Mouse (Mus musculus): ENCODE results near the gene D6Ertd527e. TPM values are rescaled to one million over a fixed set of nuclear protein-coding genes. Genes with fewer than 3 reads are reported as not detected.

Gene D6Ertd527e
- polyA plus RNA-seq, 1 experiment from 2014 or later: 0.18 TPM

- ATAC-seq: no peak
- Histone ChIP-seq H3K27me3 (replicated peaks; ENCODE audit: control insufficient read depth, insufficient read depth, low read length) (no peaks in the 10 kb centered on the region), H3K27ac (ENCODE audit: low read depth, low read length) (no peak overlapping the region), H3K4me1 (replicated peaks; ENCODE audit: control insufficient read depth, insufficient read depth, low read length) (0 out of 2 replicates have a peak, but pooled peaks cover 3% of the 10 kb centered on the region), H3K9me3 (ENCODE audit: control insufficient read depth) (no peaks in the 10 kb centered on the region), H3K4me3 (ENCODE audit: low read depth, low read length) (no peak overlapping the region), H3K9ac (ENCODE audit: low read depth, low read length) (no peak overlapping the region), H3K36me3 (ENCODE audit: control insufficient read depth, insufficient read depth) (no peaks in the 10 kb centered on the region), H3K4me2 (replicated peaks; ENCODE audit: low read depth) (no peak overlapping the region)
- TF ChIP-seq CTCF (IDR thresholded peaks at IDR 0.05; ENCODE audit: low read depth): no peak
- 29% methylated on average over 3 of the region's 3 CpGs for WGBS
Measured at GRCm38 (mm10) chr6:87099261-87099660, 5.3 kb upstream of the D6Ertd527e start.

GRCm38 (mm10) chr6:87099671-87100296 lies 4.8 kb upstream of the D6Ertd527e start:
- Histone ChIP-seq H3K9ac (ENCODE audit: low read depth, low read length) (no peak overlapping the region), H3K27me3 (replicated peaks; ENCODE audit: control insufficient read depth, insufficient read depth, low read length) (no peaks in the 10 kb centered on the region), H3K4me3 (ENCODE audit: low read depth, low read length) (no peak overlapping the region), H3K27ac (ENCODE audit: low read depth, low read length) (peak overlapping the region; percentile 55), H3K4me1 (replicated peaks; ENCODE audit: control insufficient read depth, insufficient read depth, low read length) (0 out of 2 replicates have a peak, but pooled peaks cover 3% of the 10 kb centered on the region), H3K9me3 (ENCODE audit: control insufficient read depth) (no peaks in the 10 kb centered on the region), H3K4me2 (replicated peaks; ENCODE audit: low read depth) (no peak overlapping the region), H3K36me3 (ENCODE audit: control insufficient read depth, insufficient read depth) (no peaks in the 10 kb centered on the region)
- TF ChIP-seq CTCF (IDR thresholded peaks at IDR 0.05; ENCODE audit: low read depth): no peak
- WGBS: 52% methylated on average over 7 of the region's 7 CpGs
- no peak for ATAC-seq

GRCm38 (mm10) chr6:87100297-87101020 lies 4.1 kb upstream of the D6Ertd527e start:
- no peak for ATAC-seq
- no peak overlapping the region for H3K9ac ChIP-seq (ENCODE audit: low read depth, low read length)
- 0 out of 2 replicates have a peak, but pooled peaks cover 3% of the 10 kb centered on the region for H3K4me1 ChIP-seq (replicated peaks; ENCODE audit: control insufficient read depth, insufficient read depth, low read length)
- H3K27me3 ChIP-seq (replicated peaks; ENCODE audit: control insufficient read depth, insufficient read depth, low read length): no peaks in the 10 kb centered on the region
- H3K9me3 ChIP-seq (ENCODE audit: control insufficient read depth): no peaks in the 10 kb centered on the region
- WGBS: 77% methylated on average over 9 of the region's 9 CpGs
- no peak overlapping the region for H3K4me3 ChIP-seq (ENCODE audit: low read depth, low read length)
- no peaks in the 10 kb centered on the region for H3K36me3 ChIP-seq (ENCODE audit: control insufficient read depth, insufficient read depth)
- no peak overlapping the region for H3K4me2 ChIP-seq (replicated peaks; ENCODE audit: low read depth)
- no peak for TF ChIP-seq CTCF (IDR thresholded peaks at IDR 0.05; ENCODE audit: low read depth)
- peak overlapping the region; percentile 55 for H3K27ac ChIP-seq (ENCODE audit: low read depth, low read length)

- Histone ChIP-seq H3K9ac (ENCODE audit: low read depth, low read length) (no peak overlapping the region), H3K36me3 (ENCODE audit: control insufficient read depth, insufficient read depth) (no peaks in the 10 kb centered on the region), H3K4me1 (replicated peaks; ENCODE audit: control insufficient read depth, insufficient read depth, low read length) (0 out of 2 replicates have a peak, but pooled peaks cover 3% of the 10 kb centered on the region), H3K9me3 (ENCODE audit: control insufficient read depth) (no peaks in the 10 kb centered on the region), H3K27ac (ENCODE audit: low read depth, low read length) (no peak overlapping the region), H3K27me3 (replicated peaks; ENCODE audit: control insufficient read depth, insufficient read depth, low read length) (no peaks in the 10 kb centered on the region), H3K4me3 (ENCODE audit: low read depth, low read length) (peak overlapping the region; percentile 16; the same call in 1 of the 2 replicates), H3K4me2 (replicated peaks; ENCODE audit: low read depth) (peak overlapping the region; percentile 64)
- peak; percentile 82 for TF ChIP-seq CTCF (IDR thresholded peaks at IDR 0.05; ENCODE audit: low read depth)
- 7% methylated on average over 11 of the region's 12 CpGs for WGBS
- peak; percentile 55 for ATAC-seq
Measured at GRCm38 (mm10) chr6:87101281-87101954, 3.1 kb upstream of the D6Ertd527e start.

- Histone ChIP-seq H3K4me2 (replicated peaks; ENCODE audit: low read depth) (no peak overlapping the region), H3K4me1 (replicated peaks; ENCODE audit: control insufficient read depth, insufficient read depth, low read length) (0 out of 2 replicates have a peak, but pooled peaks cover 3% of the 10 kb centered on the region), H3K4me3 (ENCODE audit: low read depth, low read length) (no peak overlapping the region), H3K36me3 (ENCODE audit: control insufficient read depth, insufficient read depth) (no peaks in the 10 kb centered on the region), H3K9me3 (ENCODE audit: control insufficient read depth) (no peaks in the 10 kb centered on the region), H3K27ac (ENCODE audit: low read depth, low read length) (no peak overlapping the region), H3K27me3 (replicated peaks; ENCODE audit: control insufficient read depth, insufficient read depth, low read length) (no peaks in the 10 kb centered on the region), H3K9ac (ENCODE audit: low read depth, low read length) (no peak overlapping the region)
- WGBS: 24% methylated on average over 4 of the region's 4 CpGs
- ATAC-seq: peak; percentile 18; the same call in 1 of the 2 replicates
- no peak for TF ChIP-seq CTCF (IDR thresholded peaks at IDR 0.05; ENCODE audit: low read depth)
Measured at GRCm38 (mm10) chr6:87101955-87102353, 2.6 kb upstream of the D6Ertd527e start.

GRCm38 (mm10) chr6:87102421-87102911 lies 2.1 kb upstream of the D6Ertd527e start:
- Histone ChIP-seq H3K4me3 (ENCODE audit: low read depth, low read length) (no peak overlapping the region), H3K9me3 (ENCODE audit: control insufficient read depth) (no peaks in the 10 kb centered on the region), H3K27ac (ENCODE audit: low read depth, low read length) (no peak overlapping the region), H3K4me2 (replicated peaks; ENCODE audit: low read depth) (no peak overlapping the region), H3K36me3 (ENCODE audit: control insufficient read depth, insufficient read depth) (no peaks in the 10 kb centered on the region), H3K27me3 (replicated peaks; ENCODE audit: control insufficient read depth, insufficient read depth, low read length) (no peaks in the 10 kb centered on the region), H3K4me1 (replicated peaks; ENCODE audit: control insufficient read depth, insufficient read depth, low read length) (0 out of 2 replicates have a peak, but pooled peaks cover 3% of the 10 kb centered on the region), H3K9ac (ENCODE audit: low read depth, low read length) (no peak overlapping the region)
- ATAC-seq: no peak
- WGBS: 51% methylated on average over 7 of the region's 7 CpGs
- TF ChIP-seq CTCF (IDR thresholded peaks at IDR 0.05; ENCODE audit: low read depth): no peak

Data from intestine, postnatal 0 days (tissue).